Mouse (Mus musculus) lung, adult 2 months (tissue): ENCODE data around the gene Srp54b. TPM values are rescaled to one million over a fixed set of nuclear protein-coding genes. Genes with fewer than 3 reads are reported as not detected.

ENCODE experiments used
- polyA plus RNA-seq: library from polyadenylated mRNA; depleted of rRNA; stranded (reverse); fragments of >200 nt; gene quantifications from 2 replicates; pipeline ENCODE4 v1.2.3, GENCODE M21; 2012; rRNA removed

Gene Srp54b
- polyA plus RNA-seq, 1 experiment, result 15.9 TPM

Other genes with a start within 250 kb of the Srp54b start
- not detected in 2 replicates for gene Gm20403, start 168.6 kb upstream of the Srp54b start, polyA plus RNA-seq
- gene Baz1a, start 140.8 kb upstream of the Srp54b start, polyA plus RNA-seq, result 2.7 and 5.5 TPM in 2 replicates
- gene 2700097O09Rik, start 75.0 kb upstream of the Srp54b start, polyA plus RNA-seq, result 3.3 and 6.4 TPM in 2 replicates
- 16.7 and 21.0 TPM in 2 replicates for gene Srp54a, start 74.8 kb upstream of the Srp54b start, polyA plus RNA-seq
- gene Fam177a, start 30.6 kb upstream of the Srp54b start, polyA plus RNA-seq, result 17.7 and 22.7 TPM in 2 replicates
- gene 1700047I17Rik2, start 44.5 kb downstream of the Srp54b start, polyA plus RNA-seq, result not detected in 2 replicates
- gene Srp54c, start 75.1 kb downstream of the Srp54b start, polyA plus RNA-seq, result 5.4 and 7.9 TPM in 2 replicates
- 2.3 and 3.1 TPM in 2 replicates for gene 1110008L16Rik, start 144.5 kb downstream of the Srp54b start, polyA plus RNA-seq
- 1.2 and 1.9 TPM in 2 replicates for gene Ppp2r3c, start 147.9 kb downstream of the Srp54b start, polyA plus RNA-seq
- 25.9 and 41.7 TPM in 2 replicates for gene Psma6, start 229.1 kb downstream of the Srp54b start, polyA plus RNA-seq